Mouse (Mus musculus) c-Kit-negative CD71-positive TER-119-positive erythroid progenitor cells, embryonic 14.5 days (primary cell): ENCODE data around the gene Fbxw20.
"Not testable (repeated sequence)": the region's sequence is repeated elsewhere in the genome, so short reads cannot be mapped to it uniquely, and the experiment has no call there.

ENCODE experiments used
- DNase-seq: peaks from one replicate; pipeline ENCODE4 v3.0.0-alpha.2; 2013; ENCODE audit warnings: low read depth, low spot score

The Fbxw20 gene

GRCm38 (mm10) chr9:109234654-109235053, at the start of gene Fbxw20:
Gene Fbxw20 (minus strand): TSS chr9:109234754.
- DNase-seq, result no peak

DNA sequence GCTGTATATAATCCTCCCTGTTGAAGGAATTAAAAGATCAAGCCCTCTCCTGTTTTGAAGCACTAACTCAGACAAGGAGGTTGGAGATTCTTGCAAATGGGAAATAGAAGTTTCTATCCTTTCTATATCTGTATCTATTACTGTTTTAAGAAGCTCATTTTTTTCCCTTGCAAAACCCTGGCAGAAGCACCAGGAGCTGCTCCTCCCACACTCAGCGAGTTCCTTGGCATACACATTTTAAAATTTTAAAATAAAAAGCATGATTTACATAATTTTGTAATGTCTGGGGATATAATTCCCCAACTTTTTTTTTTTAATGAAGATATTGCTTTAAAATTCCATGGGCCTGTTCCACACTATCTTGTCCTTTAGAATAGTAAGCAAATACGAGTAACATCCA, 28.5 kb upstream of the Fbxw20 start:
- DNase-seq, result no peak

DNA sequence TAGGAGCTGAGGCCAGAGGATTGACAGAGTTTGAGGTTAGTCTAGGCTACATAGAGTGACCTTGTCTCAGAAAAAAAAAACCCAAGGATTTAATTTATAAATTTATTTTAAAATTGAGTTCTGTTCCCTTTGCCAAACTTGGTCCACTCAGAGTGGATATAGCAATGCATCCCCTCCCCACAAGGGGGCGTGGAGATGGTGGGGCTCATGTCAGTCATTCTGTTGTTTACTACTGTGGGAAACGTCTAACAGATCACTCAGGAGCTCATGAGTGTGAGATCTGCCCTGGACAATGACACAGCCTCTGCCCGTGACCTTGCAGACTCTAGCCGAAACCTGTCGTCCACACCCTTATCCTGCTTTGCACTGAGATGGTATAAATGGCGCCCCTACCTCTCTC, 16.1 kb downstream of the Fbxw20 start:
- DNase-seq, result no peak

DNA sequence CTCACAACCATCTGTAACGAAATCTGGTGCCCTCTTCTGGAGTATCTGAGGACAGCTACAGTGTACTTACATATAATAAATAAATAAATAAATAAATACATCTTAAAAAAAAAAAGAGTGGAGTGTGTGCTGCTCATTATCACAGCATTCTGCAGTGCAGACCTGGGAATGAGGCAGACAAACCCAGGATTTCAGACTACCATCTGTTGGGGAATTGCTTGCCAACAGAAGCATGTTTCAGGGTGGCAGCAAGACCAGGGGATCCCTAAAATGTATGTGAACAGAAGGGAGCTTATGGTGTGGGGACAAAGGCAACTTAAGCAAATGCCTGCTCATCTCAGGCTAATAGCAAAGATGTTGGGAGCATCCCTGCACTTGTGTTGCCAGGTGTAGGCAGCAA, 33.2 kb downstream of the Fbxw20 start:
- not testable (repeated sequence) for DNase-seq

- DNase-seq, result no peak
These were observed 34.2 kb downstream of the Fbxw20 start for GRCm38 (mm10) chr9:109200349-109200748.

GRCm38 (mm10) chr9:109199353-109199752, 35.2 kb downstream of the Fbxw20 start:
- no peak for DNase-seq

DNA sequence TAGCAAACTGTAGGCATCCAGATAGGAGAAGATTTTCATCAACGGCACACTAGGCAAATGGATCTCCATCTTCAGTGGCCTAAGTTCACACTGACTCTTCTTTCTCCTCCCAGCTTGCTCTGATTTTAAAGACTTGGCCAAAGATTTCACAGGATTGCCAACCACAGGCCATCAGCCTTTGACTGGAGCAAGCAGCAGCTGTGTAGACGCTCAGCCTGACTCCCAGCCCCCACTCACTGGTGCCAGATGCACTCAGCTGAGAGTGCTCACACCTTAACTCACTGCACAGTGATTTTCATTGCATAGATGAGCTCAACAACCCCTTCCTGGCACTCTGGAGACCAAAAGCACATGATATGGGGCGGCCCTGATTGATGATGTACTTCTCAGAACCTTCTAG, 38.7 kb downstream of the Fbxw20 start, which contains the start of gene Fbxw13:
Gene Fbxw13, minus strand, starts transcription at position 101 of the 400 bp plus-strand sequence.
- DNase-seq, result not testable (repeated sequence)

- DNase-seq, result no peak
These were observed 57.3 kb downstream of the Fbxw20 start for GRCm38 (mm10) chr9:109177208-109177607.

DNA sequence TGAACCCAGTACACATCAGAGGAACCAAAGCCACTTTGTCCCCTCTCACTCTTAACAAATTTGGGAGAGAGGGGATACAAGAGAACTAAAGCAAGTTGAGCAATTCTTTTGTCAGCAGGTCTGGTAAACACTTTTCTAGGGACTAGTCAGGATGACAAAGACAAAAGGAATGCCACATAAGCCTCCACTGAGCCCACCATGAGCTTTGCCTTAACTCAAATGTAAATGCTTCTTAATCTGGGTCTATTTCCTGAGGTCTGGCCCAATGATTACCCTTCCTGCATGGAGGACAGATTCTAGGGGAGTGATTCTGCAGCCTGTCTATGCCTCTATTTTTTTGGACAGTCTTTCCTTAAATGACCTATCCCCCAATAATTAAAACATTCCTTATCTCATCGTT, 58.3 kb downstream of the Fbxw20 start:
- DNase-seq, result no peak
